Mouse (Mus musculus) spleen, adult 18-20 months (tissue): ENCODE measurements around the gene Kctd13.

Source experiments
- DNase-seq, 2 experiments: peaks; one replicate each; pipeline ENCODE4 v3.0.0; 2022; ENCODE audit warnings: mixed read lengths in 2 of 2

Kctd13 gene

DNA sequence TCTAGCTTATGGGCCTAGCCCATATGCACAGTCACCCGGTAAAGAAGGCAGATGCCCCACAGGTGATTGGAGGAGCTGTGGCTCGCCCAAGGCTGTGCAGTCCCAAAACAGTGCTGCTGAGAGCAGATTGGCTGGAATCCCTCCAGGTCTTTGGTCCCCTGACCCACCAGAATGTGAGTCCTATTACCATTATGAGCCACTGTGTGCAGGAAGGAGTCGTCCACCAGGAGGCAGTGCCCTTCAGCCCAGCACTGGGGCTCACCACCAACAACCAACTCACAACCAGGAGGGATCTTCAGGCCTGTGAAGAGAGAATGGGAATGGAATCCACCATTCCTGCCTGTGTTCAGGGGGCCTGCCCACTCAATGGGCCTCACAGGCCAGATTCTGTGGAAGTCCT, 17.9 kb downstream of the Kctd13 start:
- DNase-seq = peak in 1 of 2 experiments; percentile 46

DNA sequence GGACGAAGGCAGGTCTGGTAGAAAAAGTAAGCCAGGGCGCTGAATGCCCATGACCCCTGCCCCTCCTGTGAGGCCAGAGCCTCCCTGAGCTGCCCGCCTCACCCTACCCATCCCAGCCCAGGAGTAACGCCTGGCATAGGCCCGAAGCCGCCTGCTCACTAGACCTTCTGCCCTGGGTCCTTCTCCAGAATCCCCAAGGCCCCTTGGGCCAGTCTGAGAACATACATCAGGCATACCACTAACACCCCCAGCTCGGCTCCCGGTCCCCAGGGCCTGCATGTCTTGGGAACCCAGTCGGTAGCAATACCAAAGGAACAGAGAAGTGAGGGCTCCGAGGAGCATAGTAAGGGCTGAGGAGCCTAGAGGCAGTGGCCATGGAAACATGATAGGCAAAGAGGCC, 19.9 kb downstream of the Kctd13 start:
- DNase-seq = no peak

DNA sequence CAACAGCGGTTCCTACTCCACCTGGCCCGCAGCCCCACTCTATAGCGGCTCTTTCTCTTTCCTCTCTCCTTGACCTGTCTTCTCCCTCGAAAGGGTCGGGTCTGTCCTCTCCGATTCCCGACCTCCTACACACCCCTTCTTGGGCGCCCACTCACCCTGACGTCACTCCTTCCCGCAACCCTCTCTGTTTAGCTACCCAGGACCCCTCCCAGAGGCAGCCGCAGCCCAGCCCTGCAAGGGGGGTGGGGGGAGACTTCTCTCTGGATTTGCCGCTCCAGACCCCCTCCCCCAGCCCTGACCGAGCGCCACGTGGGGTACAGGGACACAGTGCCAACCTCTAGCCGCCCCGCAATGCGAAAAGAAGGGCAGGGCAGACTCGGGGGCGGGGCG, 20.7 kb downstream of the Kctd13 start, which contains the start of gene Asphd1:
Asphd1 (minus strand) TSS at position 180 of the 390 bp plus-strand sequence.
- DNase-seq = no peak

DNA sequence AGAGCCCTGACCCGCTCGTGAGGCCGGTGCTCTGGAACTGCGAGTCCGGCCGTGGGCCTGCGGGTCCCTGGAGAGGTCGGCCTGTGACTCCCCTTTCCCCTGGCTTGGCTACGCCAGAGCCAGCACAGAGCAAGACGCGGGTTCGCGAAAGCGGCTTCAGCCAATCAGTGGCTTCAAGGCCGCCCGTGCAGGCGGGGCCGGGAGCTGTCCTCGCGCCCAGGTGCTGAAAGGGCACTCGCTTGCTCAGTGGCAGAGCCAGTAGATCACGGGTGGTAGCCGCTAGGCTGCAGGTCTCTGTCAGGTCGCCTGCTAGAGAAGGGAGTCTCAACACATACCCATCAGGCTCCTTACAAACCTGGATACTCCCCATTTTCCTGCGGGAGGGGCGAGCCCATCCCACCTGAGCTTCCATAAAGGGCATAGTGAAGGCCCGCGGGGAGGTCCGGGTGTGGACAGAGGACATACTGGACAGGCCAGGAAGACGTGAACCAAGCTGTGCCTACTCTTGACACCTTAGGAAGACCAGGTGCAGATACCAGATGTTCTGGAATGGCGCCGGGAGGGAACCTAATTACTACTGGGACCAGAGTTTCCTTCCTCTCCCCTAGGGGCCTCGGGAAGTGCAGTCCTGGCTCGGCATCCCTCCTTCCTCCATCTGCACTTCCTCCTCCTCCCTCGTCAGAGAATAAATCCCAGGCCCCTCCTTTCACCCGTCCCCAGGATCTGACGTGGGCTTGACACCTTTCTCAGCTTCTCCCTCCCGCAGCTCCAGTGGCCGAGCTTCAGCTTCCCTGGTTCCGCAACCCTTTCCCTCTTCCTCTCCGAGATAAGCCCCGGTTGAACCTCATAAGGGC, 21.3 kb downstream of the Kctd13 start, which contains the start of gene Sez6l2:
Sez6l2 (plus strand) TSS at position 771 of the 854 bp plus-strand sequence.
- peak; percentile 63 to 84 for DNase-seq

DNA sequence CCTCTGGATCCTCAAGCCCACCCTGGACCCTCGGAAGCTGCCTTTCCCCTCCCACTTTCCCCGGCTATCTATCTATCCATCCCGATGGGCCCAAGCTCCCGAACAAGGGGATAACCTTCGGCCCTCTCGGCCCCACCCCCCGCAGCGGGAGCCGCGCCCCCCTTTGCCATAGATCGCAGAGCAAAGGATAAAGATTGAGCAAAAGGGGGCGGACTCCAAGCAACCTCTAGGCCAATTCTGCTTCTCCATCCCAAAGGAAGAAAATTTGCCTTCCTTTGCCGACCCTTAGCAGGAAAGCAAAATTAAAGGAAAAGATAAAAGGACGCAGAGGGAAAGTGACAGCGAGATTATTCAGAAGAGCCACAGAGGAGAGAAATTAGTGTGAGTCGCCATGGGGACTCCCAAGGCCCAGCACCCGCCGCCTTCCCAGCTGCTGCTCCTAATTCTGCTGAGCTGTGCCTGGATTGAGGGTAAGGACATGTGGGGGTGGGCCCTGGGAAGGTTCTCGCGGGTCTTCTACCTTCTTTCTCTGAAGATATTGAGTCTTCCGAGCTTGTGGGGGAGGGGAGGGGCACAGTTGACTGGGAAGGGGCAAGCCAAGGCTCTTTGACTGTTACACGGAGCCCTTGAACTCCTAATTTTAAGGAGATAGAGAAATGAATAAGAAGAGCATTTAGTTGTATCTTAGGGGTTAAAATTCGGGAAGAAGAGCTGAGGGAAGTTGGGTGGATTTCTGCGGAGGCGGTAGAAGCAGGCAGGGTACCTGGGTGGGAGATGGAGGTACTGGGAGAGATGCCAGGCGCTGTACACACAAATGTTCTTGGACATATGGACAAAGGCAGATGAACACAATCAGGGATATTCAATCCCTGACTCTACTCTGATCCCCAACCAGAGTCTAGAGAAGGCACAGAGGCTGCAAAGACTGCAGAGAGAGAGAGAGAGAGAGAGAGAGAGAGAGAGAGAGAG, 22.3 kb downstream of the Kctd13 start:
- no peak for DNase-seq

DNA sequence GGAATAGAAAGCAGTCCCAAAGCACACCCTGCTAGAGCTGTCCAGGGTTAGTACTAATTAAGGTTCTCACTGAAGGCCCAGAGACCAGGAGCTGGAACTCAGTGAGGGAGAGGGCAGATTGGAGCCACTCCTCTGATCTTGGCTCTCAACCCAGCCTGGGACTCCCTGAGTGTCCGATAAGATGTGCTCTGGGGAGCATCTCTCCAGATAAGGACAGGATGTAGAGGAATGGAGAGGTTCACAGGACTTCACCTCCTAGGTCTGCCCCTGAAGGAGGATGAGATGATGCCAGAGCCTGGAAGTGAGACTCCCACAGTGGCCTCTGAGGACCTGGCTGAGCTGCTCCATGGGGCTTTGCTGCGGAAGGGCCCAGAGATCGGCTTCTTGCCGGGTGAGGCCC, 23.1 kb downstream of the Kctd13 start:
- no peak for DNase-seq

DNA sequence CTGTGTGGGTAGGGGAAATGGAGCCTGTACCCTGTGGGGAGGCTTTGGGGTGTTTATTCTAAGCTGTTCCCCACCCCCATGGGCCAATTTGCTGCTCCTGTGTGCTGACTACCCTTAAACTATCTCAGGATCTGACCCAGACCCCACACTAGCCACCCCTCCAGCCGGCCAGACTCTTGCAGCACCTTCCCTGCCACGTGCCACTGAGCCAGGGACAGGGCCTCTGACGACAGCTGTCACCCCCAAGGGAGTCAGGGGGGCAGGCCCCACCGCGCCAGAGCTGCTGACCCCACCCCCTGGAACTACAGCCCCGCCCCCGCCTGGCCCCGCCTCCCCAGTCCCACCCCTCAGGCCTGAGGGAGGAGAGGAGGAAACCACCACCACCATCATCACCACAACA, 24.0 kb downstream of the Kctd13 start:
- no peak for DNase-seq

DNA sequence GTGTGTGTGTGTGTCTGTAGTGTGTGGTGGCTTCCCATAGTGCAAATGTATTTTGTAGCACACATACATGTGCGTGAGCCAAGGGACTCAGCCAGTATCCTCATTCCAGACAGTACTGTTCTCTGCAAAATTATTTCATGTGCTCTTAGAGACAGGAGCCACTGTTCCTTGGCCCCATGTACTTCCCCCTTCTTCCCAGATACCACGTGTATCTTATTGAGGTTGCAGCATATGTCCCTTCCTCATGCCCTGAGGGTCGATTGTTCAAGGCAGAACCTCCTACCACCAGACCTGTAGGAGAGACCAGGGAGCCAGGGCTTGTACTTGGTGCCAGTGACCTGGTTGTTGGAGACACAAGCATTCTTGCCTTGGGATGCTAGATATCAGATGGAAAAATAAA, 26.4 kb downstream of the Kctd13 start:
- DNase-seq = no peak

DNA sequence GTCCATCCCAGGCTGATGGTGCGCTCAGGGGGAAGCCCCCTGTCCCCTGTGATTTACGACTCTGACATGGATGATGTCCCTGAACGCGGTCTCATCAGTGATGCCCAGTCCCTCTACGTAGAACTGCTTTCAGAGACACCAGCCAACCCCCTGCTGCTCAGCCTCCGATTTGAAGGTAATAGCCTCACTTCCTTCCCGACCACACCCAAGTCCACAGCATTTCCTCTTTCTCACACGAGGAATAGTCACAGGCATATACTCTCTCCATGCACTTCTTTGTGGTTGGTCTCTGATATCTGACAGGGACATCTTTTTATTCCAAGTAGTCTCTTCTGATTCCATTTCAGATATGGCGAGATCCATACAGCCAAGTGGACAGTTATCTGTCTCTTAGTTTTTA, 31.1 kb downstream of the Kctd13 start:
- DNase-seq = no peak

DNA sequence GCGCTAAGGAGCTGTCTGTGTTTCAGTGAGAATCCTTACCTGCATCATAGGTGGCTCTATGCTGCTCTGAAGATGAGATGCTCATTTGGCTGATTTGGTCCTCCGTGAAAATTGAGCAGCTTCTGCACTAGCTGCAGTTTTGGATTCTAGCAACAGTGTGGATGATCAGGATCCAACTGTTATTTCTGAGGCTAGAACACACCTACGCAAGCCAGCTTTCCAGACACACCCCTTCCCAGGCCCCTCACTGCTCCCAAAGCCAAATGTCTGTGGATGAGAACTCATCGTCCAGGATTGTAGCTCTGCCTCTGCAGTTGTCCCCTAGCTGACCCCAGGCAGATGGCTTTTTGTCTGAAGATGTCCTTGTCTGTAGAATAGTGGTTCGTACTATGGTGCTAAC, 32.4 kb downstream of the Kctd13 start:
- no peak for DNase-seq

DNA sequence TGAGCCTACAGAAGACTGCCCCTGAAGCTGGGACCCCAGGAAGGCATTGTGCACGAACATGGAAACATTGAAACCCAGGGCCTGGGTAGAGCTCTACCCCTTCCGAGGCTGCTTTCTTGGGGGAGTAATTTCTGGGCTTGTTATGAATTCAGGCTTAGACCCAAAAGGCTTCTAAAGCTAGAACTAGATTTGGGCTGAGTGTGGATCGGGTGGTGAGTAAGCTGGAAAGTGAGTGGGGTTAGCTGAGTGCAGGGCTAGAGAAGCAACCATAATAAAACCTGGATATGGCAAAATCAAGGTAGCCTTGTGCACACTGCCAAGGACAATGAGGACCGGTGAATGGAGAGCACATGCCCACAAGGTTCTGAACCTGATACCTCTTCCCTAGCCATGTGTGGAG, 33.3 kb downstream of the Kctd13 start:
- DNase-seq = no peak

DNA sequence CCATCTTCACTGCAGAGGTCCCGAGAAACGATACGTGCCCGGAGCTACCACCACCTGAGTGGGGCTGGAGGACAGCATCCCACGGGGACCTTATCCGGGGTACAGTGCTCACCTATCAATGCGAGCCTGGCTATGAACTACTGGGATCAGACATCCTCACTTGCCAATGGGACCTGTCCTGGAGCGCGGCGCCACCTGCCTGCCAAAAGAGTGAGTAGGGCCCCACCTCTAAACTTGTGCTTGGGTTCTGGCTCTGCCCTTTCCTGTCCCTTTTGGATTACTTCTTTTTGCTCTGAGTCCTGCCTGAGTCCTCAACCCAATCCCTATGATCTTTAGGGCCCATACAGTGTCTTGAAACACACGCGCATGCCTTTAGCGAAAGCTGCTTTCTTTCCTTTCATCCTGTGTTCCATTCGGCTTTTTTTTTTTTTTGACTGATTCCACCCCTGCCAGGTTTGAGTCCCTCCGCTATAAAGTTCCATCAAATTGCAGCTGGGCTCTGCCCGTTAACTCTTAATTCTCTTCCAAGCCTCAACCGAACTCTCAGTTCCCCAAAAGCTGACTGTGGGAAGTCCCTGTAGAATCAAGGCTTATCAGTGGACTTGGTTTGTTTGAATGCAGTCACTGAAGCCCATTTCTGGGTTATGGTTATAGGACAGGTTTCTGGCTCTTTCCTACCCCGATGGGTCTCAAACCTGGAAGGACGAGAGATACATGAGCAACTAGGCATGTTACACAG, 35.0 kb downstream of the Kctd13 start:
- peak in 1 of 2 experiments; percentile 38 for DNase-seq

DNA sequence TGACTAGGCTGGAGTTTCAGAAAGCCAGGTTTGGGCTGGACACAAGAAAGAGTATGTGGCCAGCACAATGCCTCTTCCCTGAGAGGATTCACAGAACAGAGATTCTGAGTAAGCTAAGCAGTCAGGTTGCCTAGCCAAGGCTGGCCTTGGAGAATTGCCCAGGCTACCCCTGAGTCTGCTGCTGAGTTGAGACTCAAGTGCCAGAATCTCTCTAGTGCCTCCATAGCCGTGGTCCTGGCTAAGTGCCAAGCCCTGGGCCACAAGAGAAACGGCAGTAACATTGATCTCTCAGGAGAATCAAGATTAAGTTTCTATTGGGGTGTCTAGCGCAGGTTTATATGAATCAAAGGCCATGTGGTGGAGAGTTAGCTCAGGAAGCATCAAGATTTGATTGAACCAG, 36.9 kb downstream of the Kctd13 start:
- DNase-seq = no peak

DNA sequence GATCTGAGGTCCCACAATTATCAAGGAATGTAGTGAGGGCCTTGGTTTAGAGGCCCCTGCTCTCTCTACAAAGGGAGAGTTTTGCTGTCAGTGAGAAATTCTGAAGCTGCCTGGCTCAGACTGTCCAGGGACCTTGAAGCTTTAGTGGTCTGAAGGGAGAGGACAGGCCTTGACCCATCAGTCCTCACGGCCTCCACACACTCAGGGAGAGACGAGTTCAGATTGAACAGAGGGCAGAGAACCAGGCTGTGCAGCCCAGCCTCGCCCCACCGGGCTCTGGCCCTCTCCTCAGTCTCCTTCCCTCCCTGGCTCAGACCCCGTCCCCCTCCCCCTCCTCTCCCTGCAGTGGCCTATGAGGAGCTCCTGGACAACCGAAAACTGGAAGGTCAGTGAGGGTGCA, 38.7 kb downstream of the Kctd13 start:
- DNase-seq = no peak

DNA sequence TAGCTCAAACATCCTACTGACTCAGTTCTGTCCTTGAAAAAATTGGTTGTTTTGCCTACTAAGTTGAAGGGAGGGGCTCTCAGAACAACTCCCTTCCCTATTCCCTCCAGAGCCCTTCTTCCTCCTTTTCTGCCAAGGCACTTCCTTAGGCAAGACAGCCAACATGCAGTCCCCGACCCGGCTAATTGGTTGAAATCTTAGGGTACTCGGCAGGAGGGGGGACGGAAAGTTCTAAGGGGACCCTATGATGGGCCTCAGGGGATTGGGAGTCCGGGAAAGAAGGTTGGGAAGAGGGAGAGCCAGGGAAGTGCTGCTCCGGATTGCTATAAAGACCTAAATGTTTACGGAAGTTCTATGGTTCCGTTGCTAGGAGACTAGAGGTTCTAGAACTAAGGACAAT, 46.8 kb downstream of the Kctd13 start:
- DNase-seq = peak in 1 of 2 experiments; percentile 20

DNA sequence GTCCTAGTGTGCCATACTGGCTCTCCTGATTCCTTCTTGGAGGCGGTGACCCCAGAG, 47.0 kb downstream of the Kctd13 start, which contains the start of gene Cdipt:
Cdipt (plus strand) TSS at position 22 of the 57 bp plus-strand sequence.
- DNase-seq = no peak

DNA sequence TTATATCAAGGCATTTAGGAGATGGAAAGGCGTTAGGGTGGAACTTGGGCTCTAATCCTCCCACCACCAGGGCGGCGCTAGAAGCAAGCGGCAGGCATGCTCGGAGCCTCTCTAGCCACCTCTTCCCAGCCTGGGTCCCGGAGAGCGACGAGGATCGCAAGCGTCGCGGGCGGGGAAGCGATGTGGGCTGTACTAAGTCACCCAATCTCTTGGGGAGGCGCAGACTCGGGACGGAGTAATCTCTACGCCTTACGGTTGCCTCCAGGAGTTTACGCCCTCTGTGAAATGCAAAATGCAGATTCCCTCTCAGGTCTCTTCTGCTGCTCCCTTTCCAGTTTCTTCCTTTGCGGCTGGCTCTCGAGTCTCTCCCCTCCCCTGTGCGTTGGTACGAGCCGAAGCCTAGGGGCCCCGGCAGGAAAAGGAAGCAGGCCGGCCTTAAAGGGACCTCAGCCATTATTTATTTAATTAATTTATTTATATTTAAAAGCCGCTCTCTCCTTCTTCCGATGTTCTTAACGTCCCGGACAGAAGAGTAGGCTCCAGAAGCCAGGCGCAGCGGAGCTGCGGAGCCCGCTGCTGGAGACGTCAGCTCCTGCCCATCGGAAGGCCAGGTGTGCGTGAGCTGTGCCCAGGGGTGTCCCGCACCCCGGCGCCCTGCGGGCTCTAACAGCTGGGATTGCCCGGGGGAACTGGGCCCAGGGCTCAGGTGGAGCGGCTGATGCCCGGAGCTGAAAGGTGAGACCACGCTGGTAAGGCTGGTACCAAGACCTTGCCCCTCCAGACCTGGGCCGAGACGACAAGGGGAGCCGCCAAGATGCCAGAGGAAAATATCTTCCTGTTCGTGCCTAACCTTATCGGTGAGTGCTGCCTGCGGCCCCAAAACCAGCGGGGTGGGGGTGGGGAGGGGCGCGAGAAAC, 47.5 kb downstream of the Kctd13 start, which contains the start of gene Cdiptos:
Cdiptos (minus strand) TSS at position 149 of the 917 bp plus-strand sequence.
- DNase-seq = peak; percentile 89 to 97

DNA sequence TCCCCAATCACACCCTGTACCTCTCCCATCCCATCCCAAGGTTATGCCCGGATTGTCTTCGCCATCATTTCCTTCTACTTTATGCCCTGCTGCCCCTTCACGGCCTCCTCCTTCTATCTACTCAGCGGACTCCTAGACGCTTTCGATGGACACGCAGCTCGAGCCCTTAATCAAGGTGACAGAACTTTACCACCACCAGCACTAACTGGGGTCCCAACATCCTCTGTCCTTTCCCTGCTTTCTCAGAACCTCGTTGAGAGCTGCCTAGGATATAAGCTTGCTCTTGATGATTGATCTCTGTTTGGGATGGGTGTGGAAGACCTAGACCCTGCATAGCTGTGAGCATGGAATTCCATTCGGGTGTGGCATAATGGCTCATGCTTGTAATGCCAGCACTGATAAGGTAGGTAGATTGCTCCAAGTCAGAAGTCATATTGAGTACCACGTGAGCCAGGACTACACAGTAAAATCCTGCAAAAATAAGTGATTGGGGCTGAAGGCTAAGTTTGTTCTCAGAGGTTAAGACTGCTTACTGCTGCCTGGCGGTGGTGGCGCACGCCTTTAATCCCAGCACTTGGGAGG, 48.3 kb downstream of the Kctd13 start:
- DNase-seq = peak in 1 of 2 experiments; percentile 18

DNA sequence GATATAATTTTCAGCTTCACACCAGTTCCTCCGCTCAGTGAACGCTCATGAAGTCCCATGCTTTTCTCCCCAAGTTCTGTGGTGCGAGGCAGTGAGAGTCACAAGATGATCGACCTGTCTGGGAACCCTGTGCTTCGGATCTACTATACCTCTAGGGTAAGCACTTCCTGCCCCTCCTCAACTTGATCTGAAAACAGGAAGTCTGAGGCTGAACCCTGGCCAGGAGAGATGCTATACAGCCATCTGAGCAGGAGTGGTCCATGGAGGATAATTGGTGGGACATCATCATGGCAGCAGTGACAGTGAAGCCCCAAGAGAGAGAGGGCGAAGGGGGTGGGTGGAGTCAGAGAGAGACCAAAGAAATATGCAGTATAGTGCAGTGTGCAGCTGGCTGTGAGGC, 50.2 kb downstream of the Kctd13 start:
- DNase-seq = peak in 1 of 2 experiments; percentile 7

DNA sequence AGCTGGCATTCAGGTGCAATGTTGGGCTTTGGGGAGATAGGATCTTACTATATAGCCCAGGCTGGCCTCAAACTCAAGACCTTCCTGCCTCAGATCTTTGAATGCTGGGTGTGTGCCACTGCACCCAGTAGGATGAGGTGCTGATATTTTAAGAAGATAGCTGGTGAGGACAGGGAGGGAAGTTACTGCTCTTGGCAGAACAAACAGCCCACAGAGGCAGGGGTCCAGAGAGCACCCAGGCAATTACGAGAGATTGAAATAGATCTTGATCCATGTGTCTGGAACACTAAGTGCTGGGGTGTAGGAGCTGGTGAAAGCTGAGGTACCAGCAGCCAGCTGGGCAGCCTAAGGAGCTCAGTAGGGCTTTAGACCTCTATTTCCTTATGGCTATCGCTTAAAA, 52.9 kb downstream of the Kctd13 start:
- no peak for DNase-seq

DNA sequence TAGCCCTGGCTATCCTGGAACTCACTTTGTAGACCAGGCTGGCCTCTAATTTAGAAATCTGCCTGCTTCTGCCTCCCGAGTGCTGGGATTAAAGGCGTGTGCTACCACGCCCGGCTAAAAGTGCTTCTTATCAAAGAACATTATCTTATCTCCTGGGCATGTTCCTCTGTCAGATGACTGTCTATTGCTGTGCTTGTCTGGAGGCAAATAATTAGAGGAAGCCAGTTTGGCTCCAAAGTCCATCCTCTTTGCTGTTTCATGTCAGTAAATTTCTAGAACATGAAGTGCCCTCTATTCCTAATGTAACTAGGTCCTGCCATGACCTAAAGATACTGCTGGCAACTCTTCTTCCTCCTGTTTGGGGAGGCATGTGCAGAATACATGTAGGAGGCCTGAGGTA, 53.4 kb downstream of the Kctd13 start:
- DNase-seq = no peak

DNA sequence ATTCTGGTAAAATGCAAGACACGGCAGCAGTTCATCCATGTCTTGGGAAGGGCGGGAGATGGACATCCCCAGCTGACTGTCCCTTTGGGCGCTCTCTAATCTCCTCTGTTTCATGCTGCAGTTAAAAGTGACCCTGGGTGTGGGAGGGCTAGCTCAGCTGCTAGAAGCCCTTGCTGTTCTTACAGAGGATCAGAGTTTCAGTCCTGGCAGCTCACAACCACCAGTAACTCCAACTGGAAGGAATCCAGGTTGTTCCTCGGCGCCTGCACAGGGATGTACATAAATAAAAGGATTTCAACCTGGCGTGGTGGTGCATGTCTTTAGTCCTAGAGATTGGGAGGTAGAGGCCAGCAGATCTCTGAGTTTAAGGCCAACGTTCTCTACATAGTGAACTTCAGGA, 54.4 kb downstream of the Kctd13 start:
- no peak for DNase-seq
